Mouse (Mus musculus) ovary, postnatal 36 days (tissue): Measurements from ENCODE around the gene Dnhd1.
"Not testable (repeated sequence)": the region's sequence is repeated elsewhere in the genome, so short reads cannot be mapped to it uniquely, and the experiment has no call there.

Experiments used
- DNase-seq: peaks from one replicate; pipeline ENCODE4 v3.0.0; 2022; ENCODE audit warnings: low spot score, mixed read lengths

Dnhd1 gene

DNA sequence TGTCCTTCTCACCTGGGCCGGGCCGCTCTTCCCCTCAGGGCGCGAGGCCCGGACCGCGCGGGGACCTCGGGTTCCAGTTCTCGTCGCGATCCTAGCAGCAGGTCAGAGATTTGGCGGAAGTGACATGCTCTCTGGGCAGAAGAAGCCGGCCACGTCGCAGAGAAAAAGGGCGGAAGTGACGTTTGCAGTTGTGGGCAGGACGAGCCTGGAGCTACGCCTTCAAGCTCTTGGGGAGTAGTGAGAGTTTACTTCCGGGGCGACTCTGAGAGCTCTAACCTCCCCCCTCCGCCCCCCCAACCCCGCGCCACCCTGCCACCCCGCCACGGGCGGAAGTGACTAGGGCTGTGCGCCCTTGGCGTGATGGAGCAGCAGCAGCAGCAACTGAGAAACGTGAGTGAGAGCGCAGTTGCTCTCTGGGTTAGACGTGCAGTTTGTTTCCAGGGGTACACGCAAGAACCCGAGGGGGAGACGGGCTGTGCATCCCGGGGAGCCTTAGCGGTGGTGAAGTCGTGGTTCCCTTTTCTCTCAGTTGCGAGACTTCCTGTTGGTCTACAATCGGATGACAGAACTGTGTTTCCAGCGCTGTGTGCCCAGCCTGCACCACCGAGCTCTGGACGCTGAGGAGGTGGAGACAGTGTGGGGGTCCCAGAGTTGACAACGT, 10.3 kb upstream of the Dnhd1 start, which contains the start of the genes Arfip2 and Gm45799:
TSS of gene Arfip2 (minus strand) at position 184 of the 661 bp plus-strand sequence.
TSS of gene Gm45799 (plus strand) at position 320 of the 661 bp plus-strand sequence.
- peak; percentile 93 for DNase-seq

DNA sequence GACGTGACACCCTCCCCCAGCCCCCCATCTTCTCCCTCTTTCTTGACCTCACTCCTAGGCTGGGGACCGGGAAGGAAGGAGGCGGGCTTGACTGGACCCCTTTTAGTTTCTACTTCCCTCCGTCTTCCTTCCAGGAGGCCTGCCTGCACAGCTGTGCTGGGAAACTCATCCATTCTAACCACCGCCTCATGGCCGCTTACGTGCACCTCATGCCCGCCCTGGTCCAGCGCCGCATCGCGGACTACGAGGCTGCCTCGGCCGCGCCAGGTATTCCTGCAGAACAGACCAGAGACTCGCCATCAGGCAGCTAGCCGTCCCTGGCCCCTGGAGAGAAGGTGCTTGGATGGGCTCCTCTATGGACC, 9.8 kb upstream of the Dnhd1 start:
- peak; percentile 25 for DNase-seq

DNA sequence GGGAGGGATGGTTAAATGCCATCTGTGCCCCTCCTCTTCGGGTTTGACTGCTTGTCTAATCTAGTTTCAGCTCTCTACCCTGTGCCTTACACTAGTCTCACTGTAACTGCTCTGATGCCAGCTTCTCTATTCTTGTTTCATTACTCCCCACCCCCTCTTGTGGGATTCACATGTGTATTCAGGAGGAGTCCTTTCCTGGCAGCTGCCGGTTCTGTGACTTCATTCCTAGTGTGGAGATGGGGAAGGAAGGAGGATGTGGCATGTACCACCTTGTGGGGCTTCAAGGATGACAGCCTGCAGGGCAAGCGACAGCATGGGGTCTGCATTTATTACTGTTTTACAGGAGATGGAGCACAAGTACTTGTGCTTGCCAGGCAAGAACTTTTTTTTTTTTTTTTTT, 8.7 kb upstream of the Dnhd1 start:
- DNase-seq: no peak

GRCm38 (mm10) chr7:105685541-105686197, 35.0 kb downstream of the Dnhd1 start:
- DNase-seq: no peak

DNA sequence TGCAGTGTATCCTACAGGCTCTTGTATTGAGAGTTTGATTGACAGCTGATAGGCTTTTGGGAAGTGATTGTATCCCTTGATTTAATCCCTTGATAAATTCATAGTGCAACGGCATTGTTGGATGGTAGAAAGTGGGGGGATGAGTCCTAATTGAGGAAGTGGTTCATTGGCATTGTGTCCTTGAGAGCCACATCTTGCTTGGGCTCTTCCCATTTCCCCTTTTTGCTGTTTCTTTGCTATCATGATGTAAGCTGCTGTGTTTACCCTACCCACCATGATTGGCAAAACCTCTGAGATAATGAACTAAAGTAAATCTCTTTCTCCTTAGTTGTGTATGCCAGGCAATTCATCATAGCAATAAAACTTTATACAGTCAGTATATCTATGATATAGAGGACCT, 40.2 kb downstream of the Dnhd1 start:
- DNase-seq: no peak

- no peak for DNase-seq
These were observed 52.6 kb downstream of the Dnhd1 start for GRCm38 (mm10) chr7:105703184-105703583.

DNA sequence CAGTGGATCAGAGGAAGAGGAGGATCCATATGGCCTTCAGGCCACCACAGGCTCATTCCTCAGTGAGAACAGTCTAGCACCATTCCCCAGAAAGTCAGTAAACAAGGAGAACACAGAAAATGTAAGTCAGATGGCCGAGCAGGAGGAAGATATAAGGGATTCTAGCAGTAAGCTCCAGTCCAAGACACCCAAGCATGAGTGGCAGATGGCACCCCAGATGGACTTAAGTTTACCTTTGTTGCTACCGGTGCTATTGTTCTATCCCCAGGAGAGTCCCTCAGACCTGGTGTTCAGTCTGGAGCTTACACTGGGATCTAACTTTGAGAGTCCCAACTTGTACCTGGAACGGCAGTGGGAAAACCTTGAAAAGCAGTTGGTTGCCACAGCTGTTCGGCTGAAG, 53.2 kb downstream of the Dnhd1 start:
- no peak for DNase-seq

DNA sequence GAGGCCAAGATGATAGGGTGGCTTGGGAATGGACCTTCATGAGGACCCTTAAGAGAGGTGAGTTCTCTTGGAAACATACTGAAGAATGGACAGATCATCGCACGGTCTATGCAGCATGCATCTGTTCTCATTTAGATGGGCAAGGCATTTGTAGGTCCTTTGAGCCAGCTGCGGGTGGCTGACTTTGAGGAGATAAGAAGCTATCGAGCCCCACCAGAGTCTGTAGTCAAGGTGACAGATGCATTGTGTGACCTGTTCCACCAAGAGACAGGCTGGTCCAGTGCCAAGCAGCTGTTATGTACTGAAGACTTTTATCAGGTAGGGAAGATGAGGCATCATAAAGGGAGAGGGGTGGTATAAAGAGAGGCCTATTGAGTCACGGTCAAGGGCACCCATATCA, 58.1 kb downstream of the Dnhd1 start:
- no peak for DNase-seq

GRCm38 (mm10) chr7:105715366-105715765, 64.7 kb downstream of the Dnhd1 start:
- DNase-seq: no peak

- DNase-seq: no peak
These were observed 71.3 kb downstream of the Dnhd1 start for GRCm38 (mm10) chr7:105721916-105722315.

DNA sequence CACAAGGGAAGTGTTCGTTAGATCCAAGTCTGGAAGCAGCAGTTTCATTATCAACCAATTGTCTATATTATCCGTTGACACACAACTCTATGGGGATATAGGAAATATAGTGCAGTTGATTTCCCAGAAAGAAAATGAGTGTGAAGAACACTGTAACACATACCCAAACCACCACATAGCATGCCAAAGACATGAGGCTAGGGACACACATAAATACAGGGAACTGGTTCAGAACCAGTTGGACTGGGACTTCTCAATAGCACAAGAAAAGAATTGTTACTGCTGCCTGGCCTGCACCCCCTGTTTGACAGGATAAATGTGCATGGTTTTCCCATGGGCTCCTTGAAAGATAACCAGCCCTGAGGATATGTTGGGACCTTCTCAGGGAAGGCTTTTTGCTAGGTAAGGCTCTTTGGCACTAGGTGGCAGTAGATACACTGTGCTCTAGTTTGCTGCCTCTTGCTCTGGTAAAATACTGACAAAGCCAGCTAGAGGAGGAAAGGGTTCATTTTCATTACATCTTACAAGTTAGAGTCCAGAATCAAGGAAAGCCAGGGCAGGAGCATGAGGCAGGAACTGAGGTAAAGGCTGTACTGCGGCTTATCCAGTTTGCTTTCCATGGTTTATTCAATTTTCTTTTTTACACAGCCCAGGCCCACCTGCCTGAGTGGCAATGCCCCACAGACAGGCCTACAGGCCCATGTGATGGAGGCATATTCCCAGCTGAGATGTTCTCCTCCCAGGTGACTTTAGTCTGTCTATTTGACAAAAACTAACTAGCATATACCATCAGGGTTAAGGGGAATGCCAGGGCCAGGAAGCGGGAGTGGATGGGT, 75.7 kb downstream of the Dnhd1 start:
- no peak for DNase-seq

DNA sequence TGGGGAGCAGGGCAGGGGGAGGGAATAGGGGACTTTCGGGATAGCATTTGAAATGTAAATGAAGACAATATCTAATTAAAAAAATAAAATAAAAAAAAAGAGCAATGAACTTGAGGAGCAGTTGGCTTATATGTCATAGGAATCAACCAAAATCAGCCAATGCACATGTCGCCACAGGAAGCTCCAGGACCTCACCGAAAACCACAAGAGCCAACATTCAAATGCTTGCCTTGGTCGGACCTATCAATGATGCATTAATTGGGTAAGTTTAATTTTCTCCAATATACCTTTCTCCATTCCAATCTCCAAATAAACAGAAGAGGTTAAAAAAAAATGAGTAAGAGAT, 76.3 kb downstream of the Dnhd1 start:
- DNase-seq: no peak

GRCm38 (mm10) chr7:105728701-105729428, 78.2 kb downstream of the Dnhd1 start:
- no peak for DNase-seq

GRCm38 (mm10) chr7:105733836-105734235, 83.2 kb downstream of the Dnhd1 start:
- DNase-seq: no peak

GRCm38 (mm10) chr7:105734826-105735225, 84.2 kb downstream of the Dnhd1 start:
- no peak for DNase-seq

DNA sequence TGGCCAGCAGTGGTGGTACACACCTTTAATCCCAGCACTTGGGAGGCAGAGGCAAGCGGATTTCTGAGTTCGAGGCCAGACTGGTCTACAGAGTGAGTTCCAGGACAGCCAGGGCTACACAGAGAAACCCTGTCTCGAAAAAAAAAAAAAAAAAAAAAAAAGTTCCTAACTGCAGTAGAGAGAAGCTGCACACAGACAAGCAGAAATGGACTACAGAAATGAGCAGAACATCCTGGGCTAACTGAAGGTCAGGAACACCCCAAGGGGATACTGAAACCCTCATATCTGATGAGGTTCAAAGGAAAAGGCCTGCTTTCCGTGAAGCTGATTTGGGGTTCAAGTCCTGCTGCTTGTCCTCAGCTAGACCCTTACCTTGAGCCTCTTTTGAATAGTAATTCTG, 84.8 kb downstream of the Dnhd1 start:
- not testable (repeated sequence) for DNase-seq

DNA sequence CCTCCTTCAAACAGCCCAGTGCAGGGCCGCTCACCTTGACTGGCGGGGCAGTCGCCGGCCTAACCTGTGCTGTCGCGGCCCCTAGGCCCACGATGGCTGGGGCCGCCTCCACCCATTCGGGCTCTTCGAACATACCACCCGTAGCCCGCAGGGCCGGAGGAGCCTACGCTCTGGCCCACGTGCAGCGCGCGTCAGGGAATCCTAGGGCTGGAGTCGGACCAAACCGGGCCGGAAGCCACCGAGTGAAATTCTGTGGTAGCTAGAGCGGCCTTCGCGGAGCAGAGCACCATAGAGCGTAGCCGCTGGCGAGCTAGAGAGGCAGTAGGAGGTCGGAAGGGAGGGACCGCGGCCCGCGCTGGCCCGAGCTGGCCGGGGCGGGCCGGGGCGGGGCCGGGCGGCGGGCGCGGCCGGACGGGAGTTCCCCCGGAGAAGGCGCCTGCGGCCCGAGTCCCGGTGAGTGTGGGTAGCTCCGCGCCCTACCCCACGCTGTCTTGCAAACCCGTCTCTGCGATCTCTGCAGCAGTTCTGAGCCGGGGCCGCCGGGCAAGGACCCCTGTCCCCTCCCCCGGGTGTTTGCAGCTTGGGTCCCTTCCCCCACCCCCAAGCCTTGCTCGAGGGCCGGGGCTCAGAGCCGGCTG, 85.8 kb downstream of the Dnhd1 start, which contains the start of gene Ilk:
TSS of gene Ilk (plus strand) at position 329 of the 638 bp plus-strand sequence.
- DNase-seq: peak; percentile 92

GRCm38 (mm10) chr7:105736911-105737521, 86.4 kb downstream of the Dnhd1 start, which contains the start of gene Rrp8:
Gene Rrp8, minus strand, starts transcription at chr7:105737385.
- DNase-seq: peak; percentile 41

DNA sequence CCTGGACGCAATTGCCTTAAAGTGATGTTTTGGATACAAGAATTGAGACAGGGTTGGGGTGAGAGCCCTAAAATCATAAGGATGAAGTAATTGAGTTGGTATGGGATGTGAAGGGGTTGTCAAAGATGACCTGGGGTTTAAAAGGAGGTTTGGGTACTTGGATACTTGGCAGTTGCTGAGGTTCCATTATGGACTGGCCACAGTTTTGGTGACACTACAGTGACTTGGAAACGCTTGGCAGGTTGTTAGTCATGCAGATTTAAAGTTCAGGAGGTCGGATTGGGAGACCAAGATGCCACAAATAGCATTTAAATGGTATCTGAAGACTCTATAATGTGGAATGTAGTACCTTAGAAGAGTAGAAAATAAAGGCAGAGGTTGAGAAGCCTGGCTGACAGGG, 87.0 kb downstream of the Dnhd1 start:
- DNase-seq: no peak

DNA sequence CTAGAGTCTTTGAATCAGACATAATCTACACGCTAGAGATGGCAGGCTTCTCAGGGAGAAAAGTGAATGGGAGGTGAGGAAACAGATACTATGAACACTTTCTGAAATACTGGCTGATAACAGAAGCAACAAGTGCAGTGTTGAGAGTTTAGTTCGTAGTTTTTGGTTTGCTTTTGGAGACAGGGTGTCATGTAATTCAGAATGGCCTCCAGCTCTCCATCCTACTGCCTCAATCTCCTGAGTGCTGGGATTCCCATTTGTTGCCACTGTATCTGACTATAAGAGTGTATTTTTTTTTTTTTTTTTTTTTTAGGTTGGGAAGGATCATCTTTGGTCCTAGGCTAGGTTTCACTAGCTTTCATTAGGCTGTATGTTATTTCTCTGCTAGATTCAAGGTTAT, 87.7 kb downstream of the Dnhd1 start:
- no peak for DNase-seq

GRCm38 (mm10) chr7:105738948-105739347, 88.3 kb downstream of the Dnhd1 start:
- peak; percentile 35 for DNase-seq
